Mouse (Mus musculus) heart, adult 2 months (tissue): ENCODE results near the gene Sirt1. TPM values are rescaled to one million over a fixed set of nuclear protein-coding genes. Genes with fewer than 3 reads are reported as not detected.

Experiments used
- DNase-seq, 2 experiments: peaks; one replicate each; pipeline ENCODE4 v3.0.0; 2021
- H3K27ac ChIP-seq: fragments of 200-600 bp; 2 replicates; pipeline ENCODE4 v1.8.1; 2022
- H3K27me3 ChIP-seq: fragments of 200-500 bp; 2 replicates; pipeline ENCODE4 v1.6.1; 2012; ENCODE audit warnings: mild to moderate bottlenecking, low read length, inconsistent platforms, mixed read lengths; ENCODE audit not compliant: control insufficient read depth, insufficient read depth
- H3K36me3 ChIP-seq: fragments of 200-500 bp; 2 replicates; pipeline ENCODE4 v1.6.1; 2012; ENCODE audit warnings: low read length, inconsistent platforms; ENCODE audit not compliant: control insufficient read depth, insufficient read depth
- H3K4me1 ChIP-seq: fragments of 200-500 bp; 2 replicates; pipeline ENCODE4 v1.6.1; 2011; ENCODE audit warnings: low read length; ENCODE audit not compliant: control insufficient read depth, insufficient read depth
- H3K4me3 ChIP-seq: fragments of 200-600 bp; 2 replicates; pipeline ENCODE4 v1.8.1; 2022
- H3K79me2 ChIP-seq: fragments of 200-500 bp; replicated peaks from 2 replicates; pipeline ENCODE4 v1.6.1; 2012; ENCODE audit warnings: mild to moderate bottlenecking, inconsistent platforms, low read length, moderate library complexity, mixed read lengths; ENCODE audit not compliant: control insufficient read depth, insufficient read depth
- H3K9ac ChIP-seq: fragments of 200-500 bp; 2 replicates; pipeline ENCODE4 v1.6.1; 2012; ENCODE audit warnings: low read depth, mild to moderate bottlenecking, control low read depth, inconsistent platforms, low read length, mixed read lengths
- CTCF ChIP-seq: fragments of 200-600 bp; IDR thresholded peaks from 2 replicates; pipeline ENCODE4 v1.8.1; 2022; ENCODE audit warnings: antibody characterized with exemption, mild to moderate bottlenecking, moderate library complexity
- EP300 ChIP-seq: fragments of 200-500 bp; IDR thresholded peaks from 2 replicates; pipeline ENCODE4 v1.6.1; 2011; ENCODE audit warnings: low read depth, low read length, control low read depth; ENCODE audit not compliant: insufficient read depth
- POLR2A ChIP-seq: fragments of 200-500 bp; IDR thresholded peaks from 2 replicates; pipeline ENCODE4 v1.6.1; 2011; ENCODE audit warnings: mild to moderate bottlenecking, low read depth, low read length, control low read depth; ENCODE audit not compliant: insufficient read depth
- WGBS: fragments of 180-500 bp; shearing (Covaris S2); methylation state at CpG from one replicate; pipeline ENCODE4 v1.1.7; 2018; 5-methylcytosine and 5-hydroxymethylcytosine counted together
- intact Hi-C: fragments of 180-260 bp; cut with DNase I; formaldehyde crosslinking; loops from one replicate; pipeline ENCODE4 v1.15.1; 2025
- polyA plus RNA-seq: library from polyadenylated mRNA; depleted of rRNA; stranded (reverse); fragments of >200 nt; gene quantifications from 2 replicates; pipeline ENCODE4 v1.2.3, GENCODE M21; 2012
- total RNA-seq, 2 experiments: library from RNA; stranded (reverse); gene quantifications; 2 replicates each; pipeline ENCODE4 v1.2.3; 2021

Gene Sirt1
- total and polyA plus RNA-seq, 3 experiments = 2.5 to 11.5 (median 10.4) TPM

GRCm38 (mm10) chr10:63382372-63383279 is 1.1 kb upstream of the Sirt1 start, which contains the start of gene Dnajc12:
Gene Dnajc12, plus strand, starts transcription at chr10:63382443.
- WGBS = under 1% methylated on average over 28 of the region's 28 CpGs
- peaks cover 4% of the 10 kb centered on the region; the same call in 1 of the 2 replicates for H3K4me1 ChIP-seq
- TF ChIP-seq EP300 (peak; percentile 71; the same call in 1 of the 2 replicates), POLR2A (peak; percentile 98), CTCF (peak; percentile 84)
- peak within 1 kb of the TSS; percentile 62 for H3K9ac ChIP-seq
- H3K79me2 ChIP-seq = no peaks in the 10 kb centered on the region
- DNase-seq = peak; percentile 69 to 82
- no peaks in the 10 kb centered on the region for H3K27me3 ChIP-seq
- intact Hi-C loops = loop anchor here (2.0 to 10.0 kb wide), 3 partner anchors 46 to 358 kb away; partner anchors contain the start of genes Herc4, Hnrnph3 and Pbld2
- H3K36me3 ChIP-seq = no peaks in the 10 kb centered on the region
- peak within 1 kb of the TSS; percentile 68 for H3K4me3 ChIP-seq
- peak within 1 kb of the TSS; percentile 72 for H3K27ac ChIP-seq

- Histone ChIP-seq H3K4me1 (peaks cover 4% of the 10 kb centered on the region; the same call in 1 of the 2 replicates), H3K36me3 (no peaks in the 10 kb centered on the region), H3K79me2 (no peaks in the 10 kb centered on the region), H3K27ac (no peak overlapping the region), H3K9ac (no peak overlapping the region), H3K4me3 (no peak overlapping the region), H3K27me3 (no peaks in the 10 kb centered on the region)
- intact Hi-C loops = no loop called here
- DNase-seq = no peak
- 68% methylated on average over 6 of the region's 6 CpGs for WGBS
- TF ChIP-seq EP300 (no peak), POLR2A (no peak), CTCF (no peak)
Observed at GRCm38 (mm10) chr10:63378948-63379680, 2.4 kb downstream of the Sirt1 start.

GRCm38 (mm10) chr10:63377468-63377867 is 4.0 kb downstream of the Sirt1 start:
- DNase-seq = peak; percentile 33 to 42
- Histone ChIP-seq H3K4me3 (no peak overlapping the region), H3K27ac (no peak overlapping the region), H3K4me1 (peaks cover 4% of the 10 kb centered on the region; the same call in 1 of the 2 replicates), H3K27me3 (no peaks in the 10 kb centered on the region), H3K9ac (no peak overlapping the region), H3K79me2 (no peaks in the 10 kb centered on the region), H3K36me3 (no peaks in the 10 kb centered on the region)
- peak; percentile 99; the same call in 1 of the 2 replicates for TF ChIP-seq CTCF
- TF ChIP-seq EP300 = 0 out of 2 replicates have a peak, but pooled peaks have one; percentile 35
- TF ChIP-seq POLR2A = no peak
- intact Hi-C loops = loop anchor here (1.0 to 2.0 kb wide), 3 partner anchors 39 to 225 kb away; no protein-coding TSS in a partner anchor
- 16% methylated on average over 9 of the region's 9 CpGs for WGBS

- DNase-seq = no peak
- Histone ChIP-seq H3K4me3 (no peak overlapping the region), H3K9ac (no peak overlapping the region), H3K36me3 (no peaks in the 10 kb centered on the region), H3K4me1 (no peaks in the 10 kb centered on the region), H3K79me2 (no peaks in the 10 kb centered on the region), H3K27me3 (no peaks in the 10 kb centered on the region), H3K27ac (no peak overlapping the region)
- WGBS = 86% methylated on average over 5 of the region's 5 CpGs
- intact Hi-C loops = loop anchor here (2.0 kb wide), 2 partner anchors 38 to 224 kb away; no protein-coding TSS in a partner anchor
- no peak for TF ChIP-seq POLR2A
- TF ChIP-seq CTCF = no peak
- no peak for TF ChIP-seq EP300
Observed at GRCm38 (mm10) chr10:63376303-63376702, 5.2 kb downstream of the Sirt1 start.

GRCm38 (mm10) chr10:63368041-63368440 is 13.5 kb downstream of the Sirt1 start:
- WGBS = 61% methylated on average over 3 of the region's 3 CpGs
- intact Hi-C loops = no loop called here

More at GRCm38 (mm10) chr10:63368041-63368440, 13.5 kb downstream of the Sirt1 start:
- no peak overlapping the region for H3K4me3 ChIP-seq
- no peaks in the 10 kb centered on the region for H3K27me3 ChIP-seq
- no peaks in the 10 kb centered on the region for H3K36me3 ChIP-seq
- H3K9ac ChIP-seq = no peak overlapping the region
- H3K79me2 ChIP-seq = no peaks in the 10 kb centered on the region
- H3K27ac ChIP-seq = no peak overlapping the region
- TF ChIP-seq POLR2A = no peak
- TF ChIP-seq CTCF = no peak
- TF ChIP-seq EP300 = no peak
- no peak for DNase-seq
- H3K4me1 ChIP-seq = no peaks in the 10 kb centered on the region
